In genomic region chr13:74808152-74808929, GRCm38 (mm10) we compare ENCODE assay signal across 7 mouse cellular contexts. TPM values are rescaled to one million over a fixed set of nuclear protein-coding genes. Genes with fewer than 3 reads are reported as not detected.
DNase-seq lines count a peak whose midpoint lies in the region; ATAC-seq and TF ChIP-seq lines count a peak whose summit lies in the region.

TSS of gene Cast (minus strand) at chr13:74808810.

- intact Hi-C loops in heart, postnatal 36 days (cut with DNase I) = loop anchor here (2.0 to 5.0 kb wide), 2 partner anchors 38 to 166 kb away; no protein-coding TSS in a partner anchor

- H3K36me3 ChIP-seq in forebrain, embryonic 12.5 days (replicated peaks) = no peaks in the 10 kb centered on the region
- H3K36me3 ChIP-seq in limb, embryonic 11.5 days (ENCODE audit: control insufficient read depth, insufficient read depth, low read length) = no peaks in the 10 kb centered on the region
- H3K36me3 ChIP-seq in midbrain, embryonic 12.5 days = no peaks in the 10 kb centered on the region
- no peaks in the 10 kb centered on the region for H3K36me3 ChIP-seq in spleen, adult 2 months (ENCODE audit: control insufficient read depth, insufficient read depth, low read length)

- TF ChIP-seq CTCF in spleen, adult 2 months (IDR thresholded peaks at IDR 0.05; ENCODE audit: extremely low read depth, insufficient read depth, insufficient read length, insufficient replicate concordance) = no peak

- TF ChIP-seq POLR2A in spleen, adult 2 months (IDR thresholded peaks at IDR 0.05; ENCODE audit: low read depth, low read length) = peak; percentile 38

- no peaks in the 10 kb centered on the region for H3K9me3 ChIP-seq in forebrain, embryonic 12.5 days
- no peaks in the 10 kb centered on the region for H3K9me3 ChIP-seq in limb, embryonic 11.5 days (ENCODE audit: control insufficient read depth, low read length)
- no peaks in the 10 kb centered on the region for H3K9me3 ChIP-seq in midbrain, embryonic 12.5 days

- 2% methylated on average over 36 of the region's 36 CpGs for WGBS in forebrain, embryonic 12.5 days
- WGBS in limb, embryonic 11.5 days = 3% methylated on average over 28 of the region's 36 CpGs
- 2% methylated on average over 31 of the region's 36 CpGs for WGBS in midbrain, embryonic 12.5 days
- 3% methylated on average over 36 of the region's 36 CpGs for WGBS in spleen, adult 2 months

- peaks cover 9% of the 10 kb centered on the region; the same call in 1 of the 2 replicates for H3K27me3 ChIP-seq in forebrain, embryonic 12.5 days
- no peaks in the 10 kb centered on the region for H3K27me3 ChIP-seq in limb, embryonic 11.5 days (ENCODE audit: control insufficient read depth, insufficient read depth, low read length)
- H3K27me3 ChIP-seq in midbrain, embryonic 12.5 days = peaks cover 15% of the 10 kb centered on the region
- no peaks in the 10 kb centered on the region for H3K27me3 ChIP-seq in spleen, adult 2 months (ENCODE audit: control insufficient read depth, insufficient read depth, low read length)

- peak within 1 kb of the TSS; percentile 55 for H3K9ac ChIP-seq in forebrain, embryonic 12.5 days
- H3K9ac ChIP-seq in limb, embryonic 11.5 days (ENCODE audit: low read length) = peak within 1 kb of the TSS; percentile 66
- H3K9ac ChIP-seq in midbrain, embryonic 12.5 days (replicated peaks) = peak within 1 kb of the TSS; percentile 61

- ATAC-seq in forebrain, embryonic 12.5 days (ENCODE audit: low FRiP score) = peak; percentile 90
- ATAC-seq in limb, embryonic 11.5 days (ENCODE audit: insufficient number of reproducible peaks, low FRiP score, low TSS enrichment, low read depth) = peak; percentile 91
- ATAC-seq in midbrain, embryonic 12.5 days (ENCODE audit: low FRiP score, low read depth) = peak; percentile 92

- peak within 1 kb of the TSS; percentile 93 for H3K4me2 ChIP-seq in forebrain, embryonic 12.5 days
- H3K4me2 ChIP-seq in limb, embryonic 11.5 days (ENCODE audit: low read depth, severe bottlenecking) = peak within 1 kb of the TSS; percentile 89
- peak within 1 kb of the TSS; percentile 96 for H3K4me2 ChIP-seq in midbrain, embryonic 12.5 days (replicated peaks)

- peak within 1 kb of the TSS; percentile 85 for H3K27ac ChIP-seq in brown adipose tissue, adult 24 weeks (replicated peaks; ENCODE audit: low read depth, low read length)
- 0 out of 2 replicates have a peak within 1 kb of the TSS, but pooled peaks have one; percentile 20 for H3K27ac ChIP-seq in forebrain, embryonic 12.5 days
- no peak within 1 kb of the TSS for H3K27ac ChIP-seq in limb, embryonic 11.5 days (replicated peaks; ENCODE audit: low read depth, low read length)
- no peak within 1 kb of the TSS for H3K27ac ChIP-seq in midbrain, embryonic 12.5 days (replicated peaks)
- H3K27ac ChIP-seq in spleen, adult 2 months (ENCODE audit: insufficient read depth, low read length) = peak within 1 kb of the TSS; percentile 84

- H3K4me3 ChIP-seq in brown adipose tissue, adult 24 weeks (ENCODE audit: insufficient read depth, low read depth, low read length) = peak within 1 kb of the TSS; percentile 90
- peak within 1 kb of the TSS; percentile 61 for H3K4me3 ChIP-seq in forebrain, embryonic 12.5 days (replicated peaks)
- H3K4me3 ChIP-seq in limb, embryonic 11.5 days (ENCODE audit: low read depth, low read length) = peak within 1 kb of the TSS; percentile 73
- H3K4me3 ChIP-seq in midbrain, embryonic 12.5 days = peak within 1 kb of the TSS; percentile 63
- peak within 1 kb of the TSS; percentile 85 for H3K4me3 ChIP-seq in spleen, adult 2 months (ENCODE audit: extremely low read depth, insufficient read depth, insufficient read length)

- H3K4me1 ChIP-seq in brown adipose tissue, adult 24 weeks (ENCODE audit: control insufficient read depth, insufficient read depth, insufficient read length, low read length) = peaks cover 2% of the 10 kb centered on the region
- H3K4me1 ChIP-seq in forebrain, embryonic 12.5 days = peaks cover 8% of the 10 kb centered on the region; the same call in 1 of the 2 replicates
- no peaks in the 10 kb centered on the region for H3K4me1 ChIP-seq in limb, embryonic 11.5 days (ENCODE audit: control insufficient read depth, insufficient read depth, low read length)
- H3K4me1 ChIP-seq in midbrain, embryonic 12.5 days = peaks cover 8% of the 10 kb centered on the region
- H3K4me1 ChIP-seq in spleen, adult 2 months (ENCODE audit: control insufficient read depth, insufficient read depth, insufficient read length) = peaks cover 5% of the 10 kb centered on the region; the same call in 1 of the 2 replicates

- peak; percentile 46 for DNase-seq in MN1 (ENCODE audit: low spot score)
- DNase-seq in heart, postnatal 36 days = peak; percentile 67 to 85
- DNase-seq in limb, embryonic 11.5 days (ENCODE audit: low spot score) = peak; percentile 73
- DNase-seq in spleen, adult 2 months (ENCODE audit: low read depth in 1 of 2, low spot score in 2 of 2) = peak; percentile 17 to 57

RNA-seq across cellular contexts. Expression of gene Cast, which starts in this region (rescaled TPM):
- polyA plus RNA-seq in brown adipose tissue, adult 24 weeks (2012; ENCODE audit: insufficient read depth, insufficient read length, missing spikeins) = 53.3 and 62.5 TPM in 2 replicates
- 11.3 and 14.1 TPM in 2 replicates for polyA plus RNA-seq in forebrain, embryonic 12.5 days (2016; fragmentation: Nextera tagmentation; extraction: Ambion mirVana)
- 100 to 1,000 TPM; 114 to 121 TPM for total RNA-seq in heart, postnatal 36 days (2021)
- 20.3 and 23.4 TPM in 2 replicates for polyA plus RNA-seq in limb, embryonic 11.5 days (2014; fragmentation: Nextera tagmentation; extraction: Ambion mirVana)
- 15.7 and 16.6 TPM in 2 replicates for polyA plus RNA-seq in midbrain, embryonic 12.5 days (2016; fragmentation: Nextera tagmentation; extraction: Ambion mirVana)
- polyA plus RNA-seq in spleen, adult 2 months (2012; rRNA removed) = 3.7 and 6.1 TPM in 2 replicates

Comparison
In these comparisons a context has a peak if more than half of its experiments do, and no peak if none do; other contexts are left out.
1. H3K27ac ChIP-seq: peak in brown adipose tissue, adult 24 weeks (single experiment), forebrain, embryonic 12.5 days (single experiment) and spleen, adult 2 months (single experiment); none in limb, embryonic 11.5 days (single experiment) and midbrain, embryonic 12.5 days (single experiment).
2. Peak in every context shown above with its lines, with median percentiles within 50 percentile points of each other: DNase-seq, H3K4me3 ChIP-seq, ATAC-seq, H3K4me2 ChIP-seq and H3K9ac ChIP-seq.